Mouse (Mus musculus): Measurements from ENCODE around the gene Rgl1.

The Rgl1 gene

GRCm38 (mm10) chr1:152618381-152618780 is 147.8 kb downstream of the Rgl1 start:
- DNase-seq (ENCODE audit: extremely low spot score, low read depth, low spot score) = no peak

GRCm38 (mm10) chr1:152617745-152618342 is 148.3 kb downstream of the Rgl1 start:
- DNase-seq (ENCODE audit: extremely low spot score, low read depth, low spot score) = no peak

- no peak for DNase-seq (ENCODE audit: extremely low spot score, low read depth, low spot score)
Measured at GRCm38 (mm10) chr1:152616777-152617057, 149.4 kb downstream of the Rgl1 start.

- DNase-seq (ENCODE audit: extremely low spot score, low read depth, low spot score) = no peak
Measured at GRCm38 (mm10) chr1:152615987-152616776, 150.0 kb downstream of the Rgl1 start.

- no peak for DNase-seq (ENCODE audit: extremely low spot score, low read depth, low spot score)
Measured at GRCm38 (mm10) chr1:152614743-152615380, 151.3 kb downstream of the Rgl1 start.

GRCm38 (mm10) chr1:152613158-152613857 is 152.8 kb downstream of the Rgl1 start:
- no peak for DNase-seq (ENCODE audit: extremely low spot score, low read depth, low spot score)

- no peak for DNase-seq (ENCODE audit: extremely low spot score, low read depth, low spot score)
Measured at GRCm38 (mm10) chr1:152612535-152613157, 153.5 kb downstream of the Rgl1 start.

- DNase-seq (ENCODE audit: extremely low spot score, low read depth, low spot score) = no peak
Measured at GRCm38 (mm10) chr1:152609547-152609946, 156.6 kb downstream of the Rgl1 start.

GRCm38 (mm10) chr1:152609006-152609405 is 157.1 kb downstream of the Rgl1 start:
- DNase-seq (ENCODE audit: extremely low spot score, low read depth, low spot score) = no peak

GRCm38 (mm10) chr1:152607765-152608164 is 158.4 kb downstream of the Rgl1 start:
- DNase-seq (ENCODE audit: extremely low spot score, low read depth, low spot score) = no peak

GRCm38 (mm10) chr1:152606727-152607126 is 159.4 kb downstream of the Rgl1 start:
- DNase-seq (ENCODE audit: extremely low spot score, low read depth, low spot score) = no peak

GRCm38 (mm10) chr1:152605895-152606625 is 160.1 kb downstream of the Rgl1 start:
- no peak for DNase-seq (ENCODE audit: extremely low spot score, low read depth, low spot score)

- DNase-seq (ENCODE audit: extremely low spot score, low read depth, low spot score) = no peak
Measured at GRCm38 (mm10) chr1:152604147-152604546, 162.0 kb downstream of the Rgl1 start.

- no peak for DNase-seq (ENCODE audit: extremely low spot score, low read depth, low spot score)
Measured at GRCm38 (mm10) chr1:152603628-152604027, 162.5 kb downstream of the Rgl1 start.

GRCm38 (mm10) chr1:152600494-152600893 is 165.7 kb downstream of the Rgl1 start:
- DNase-seq (ENCODE audit: extremely low spot score, low read depth, low spot score) = no peak

- no peak for DNase-seq (ENCODE audit: extremely low spot score, low read depth, low spot score)
Measured at GRCm38 (mm10) chr1:152599347-152599746, 166.8 kb downstream of the Rgl1 start.

GRCm38 (mm10) chr1:152594690-152595089 is 171.5 kb downstream of the Rgl1 start:
- DNase-seq (ENCODE audit: extremely low spot score, low read depth, low spot score) = no peak

GRCm38 (mm10) chr1:152593831-152594549 is 172.2 kb downstream of the Rgl1 start:
- DNase-seq (ENCODE audit: extremely low spot score, low read depth, low spot score) = no peak

- no peak for DNase-seq (ENCODE audit: extremely low spot score, low read depth, low spot score)
Measured at GRCm38 (mm10) chr1:152593382-152593781, 172.8 kb downstream of the Rgl1 start.

- DNase-seq (ENCODE audit: extremely low spot score, low read depth, low spot score) = no peak
Measured at GRCm38 (mm10) chr1:152592609-152593008, 173.5 kb downstream of the Rgl1 start.
